Mouse (Mus musculus): ENCODE data around the gene Lpar3. TPM values are rescaled to one million over a fixed set of nuclear protein-coding genes. Genes with fewer than 3 reads are reported as not detected.
"Not testable (repeated sequence)": the region's sequence is repeated elsewhere in the genome, so short reads cannot be mapped to it uniquely, and the experiment has no call there.

Lpar3 gene
- polyA plus RNA-seq, 1 experiment, result 33.7 TPM

DNA sequence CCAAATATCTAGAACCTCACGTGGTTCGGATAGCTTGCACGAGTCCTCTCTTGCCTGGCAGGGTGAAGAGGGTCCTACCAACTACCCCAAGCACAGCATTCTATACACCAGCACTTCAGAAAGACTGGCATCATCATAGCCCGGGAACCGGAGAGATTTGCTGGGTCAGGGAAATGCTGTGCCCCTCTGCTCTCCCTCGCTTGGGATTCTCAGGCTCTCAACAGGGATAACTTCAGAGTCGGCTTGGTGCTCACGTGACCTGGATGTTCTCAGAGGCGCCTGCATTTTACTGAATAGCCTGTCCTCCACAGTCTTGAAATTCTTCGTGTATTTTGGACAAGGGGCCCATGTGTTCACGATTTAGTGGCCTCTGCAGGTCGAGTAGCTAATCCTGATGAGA is 23.0 kb upstream of the Lpar3 start:
- H3K36me3 ChIP-seq (ENCODE audit: control insufficient read depth, insufficient read depth, low read length), result no peaks in the 10 kb centered on the region
- H3K4me1 ChIP-seq (ENCODE audit: control insufficient read depth, insufficient read depth, low read length), result peaks cover 8% of the 10 kb centered on the region; the same call in 1 of the 2 replicates
- WGBS, result 80% methylated on average over 12 of the region's 12 CpGs
- DNase-seq, result no peak
- H3K4me3 ChIP-seq (ENCODE audit: insufficient read depth, low read depth, low read length), result no peak overlapping the region
- no peak overlapping the region for H3K27ac ChIP-seq (ENCODE audit: insufficient read depth, low read depth, low read length)
- TF ChIP-seq CTCF (conservative IDR thresholded peaks at IDR 0.05; ENCODE audit: insufficient read depth, insufficient read length, low read depth, low read length) (no peak), POLR2A (IDR thresholded peaks at IDR 0.05; ENCODE audit: low read depth, low read length) (no peak)
- H3K27me3 ChIP-seq (replicated peaks; ENCODE audit: control insufficient read depth, insufficient read depth, low read length), result no peaks in the 10 kb centered on the region

- TF ChIP-seq CTCF (conservative IDR thresholded peaks at IDR 0.05; ENCODE audit: insufficient read depth, insufficient read length, low read depth, low read length), result no peak
- no peak for TF ChIP-seq POLR2A (IDR thresholded peaks at IDR 0.05; ENCODE audit: low read depth, low read length)
- no peaks in the 10 kb centered on the region for H3K27me3 ChIP-seq (replicated peaks; ENCODE audit: control insufficient read depth, insufficient read depth, low read length)
- H3K4me1 ChIP-seq (ENCODE audit: control insufficient read depth, insufficient read depth, low read length), result peaks cover 8% of the 10 kb centered on the region; the same call in 1 of the 2 replicates
- DNase-seq, result no peak
- H3K4me3 ChIP-seq (ENCODE audit: insufficient read depth, low read depth, low read length), result no peak overlapping the region
- H3K27ac ChIP-seq (ENCODE audit: insufficient read depth, low read depth, low read length), result no peak overlapping the region
- H3K36me3 ChIP-seq (ENCODE audit: control insufficient read depth, insufficient read depth, low read length), result no peaks in the 10 kb centered on the region
- 50% methylated on average over 11 of the region's 11 CpGs for WGBS
Observed at GRCm38 (mm10) chr3:146198803-146199481, 21.8 kb upstream of the Lpar3 start.

GRCm38 (mm10) chr3:146199486-146199885 is 21.3 kb upstream of the Lpar3 start:
- no peak overlapping the region for H3K4me3 ChIP-seq (ENCODE audit: insufficient read depth, low read depth, low read length)
- peaks cover 8% of the 10 kb centered on the region; the same call in 1 of the 2 replicates for H3K4me1 ChIP-seq (ENCODE audit: control insufficient read depth, insufficient read depth, low read length)
- H3K27ac ChIP-seq (ENCODE audit: insufficient read depth, low read depth, low read length), result no peak overlapping the region
- H3K27me3 ChIP-seq (replicated peaks; ENCODE audit: control insufficient read depth, insufficient read depth, low read length), result no peaks in the 10 kb centered on the region
- no peaks in the 10 kb centered on the region for H3K36me3 ChIP-seq (ENCODE audit: control insufficient read depth, insufficient read depth, low read length)
- WGBS, result 60% methylated on average over 3 of the region's 3 CpGs
- TF ChIP-seq CTCF (conservative IDR thresholded peaks at IDR 0.05; ENCODE audit: insufficient read depth, insufficient read length, low read depth, low read length), result no peak
- TF ChIP-seq POLR2A (IDR thresholded peaks at IDR 0.05; ENCODE audit: low read depth, low read length), result no peak
- DNase-seq, result no peak

DNA sequence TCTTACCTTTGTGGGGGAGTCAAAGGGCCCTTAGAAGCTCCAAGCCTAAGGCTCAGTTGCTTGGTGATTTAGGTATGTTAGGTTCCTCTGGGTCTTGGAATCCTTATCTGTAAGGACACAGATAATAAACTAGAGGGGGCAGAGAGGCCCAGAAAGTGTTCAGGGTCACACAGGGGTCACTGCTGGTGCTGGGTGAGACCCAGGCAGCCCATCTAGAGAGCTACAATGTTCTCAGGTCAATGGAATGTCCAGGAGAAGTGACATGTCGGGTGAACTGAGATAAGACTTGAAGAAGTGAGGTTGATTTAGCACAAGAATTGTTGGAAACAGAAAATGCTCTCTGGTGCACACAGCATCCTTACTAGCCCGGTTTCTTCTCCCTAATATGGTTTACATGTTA is 16.4 kb upstream of the Lpar3 start:
- H3K36me3 ChIP-seq (ENCODE audit: control insufficient read depth, insufficient read depth, low read length), result no peaks in the 10 kb centered on the region
- no peaks in the 10 kb centered on the region; the same call in 1 of the 2 replicates for H3K4me1 ChIP-seq (ENCODE audit: control insufficient read depth, insufficient read depth, low read length)
- no peak for DNase-seq
- no peak for TF ChIP-seq POLR2A (IDR thresholded peaks at IDR 0.05; ENCODE audit: low read depth, low read length)
- no peak for TF ChIP-seq CTCF (conservative IDR thresholded peaks at IDR 0.05; ENCODE audit: insufficient read depth, insufficient read length, low read depth, low read length)
- H3K27me3 ChIP-seq (replicated peaks; ENCODE audit: control insufficient read depth, insufficient read depth, low read length), result no peaks in the 10 kb centered on the region
- H3K27ac ChIP-seq (ENCODE audit: insufficient read depth, low read depth, low read length), result no peak overlapping the region
- no peak overlapping the region for H3K4me3 ChIP-seq (ENCODE audit: insufficient read depth, low read depth, low read length)
- 64% methylated on average over 2 of the region's 2 CpGs for WGBS

DNA sequence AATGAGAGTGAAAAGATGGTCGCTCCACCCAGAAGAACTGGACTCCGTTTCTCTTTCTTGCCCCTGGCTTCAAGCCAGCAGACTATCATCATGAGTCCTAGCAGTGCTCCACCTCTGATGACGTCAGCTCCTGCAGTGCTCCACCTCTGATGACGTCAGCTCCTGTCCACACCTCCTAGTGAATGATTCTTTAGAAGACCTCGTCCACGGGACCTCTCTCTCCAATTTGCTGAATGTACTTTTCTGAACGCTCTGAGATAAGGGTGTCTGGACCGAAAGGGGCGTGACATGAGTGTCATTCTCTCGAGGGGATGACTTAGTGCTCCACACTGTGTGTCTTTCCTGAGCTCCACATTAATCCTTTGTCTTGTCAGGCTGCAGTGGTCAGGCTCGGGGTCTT is 15.5 kb upstream of the Lpar3 start:
- DNase-seq, result no peak
- TF ChIP-seq POLR2A (IDR thresholded peaks at IDR 0.05; ENCODE audit: low read depth, low read length) (no peak), CTCF (conservative IDR thresholded peaks at IDR 0.05; ENCODE audit: insufficient read depth, insufficient read length, low read depth, low read length) (no peak)
- no peak overlapping the region for H3K27ac ChIP-seq (ENCODE audit: insufficient read depth, low read depth, low read length)
- WGBS, result 59% methylated on average over 11 of the region's 11 CpGs
- no peaks in the 10 kb centered on the region; the same call in 1 of the 2 replicates for H3K4me1 ChIP-seq (ENCODE audit: control insufficient read depth, insufficient read depth, low read length)
- no peaks in the 10 kb centered on the region for H3K27me3 ChIP-seq (replicated peaks; ENCODE audit: control insufficient read depth, insufficient read depth, low read length)
- no peak overlapping the region for H3K4me3 ChIP-seq (ENCODE audit: insufficient read depth, low read depth, low read length)
- no peaks in the 10 kb centered on the region for H3K36me3 ChIP-seq (ENCODE audit: control insufficient read depth, insufficient read depth, low read length)

GRCm38 (mm10) chr3:146206635-146207034 is 14.1 kb upstream of the Lpar3 start:
- no peaks in the 10 kb centered on the region for H3K36me3 ChIP-seq (ENCODE audit: control insufficient read depth, insufficient read depth, low read length)
- TF ChIP-seq POLR2A (IDR thresholded peaks at IDR 0.05; ENCODE audit: low read depth, low read length), result no peak
- TF ChIP-seq CTCF (conservative IDR thresholded peaks at IDR 0.05; ENCODE audit: insufficient read depth, insufficient read length, low read depth, low read length), result no peak
- no peak overlapping the region for H3K27ac ChIP-seq (ENCODE audit: insufficient read depth, low read depth, low read length)
- no peak overlapping the region for H3K4me3 ChIP-seq (ENCODE audit: insufficient read depth, low read depth, low read length)
- H3K27me3 ChIP-seq (replicated peaks; ENCODE audit: control insufficient read depth, insufficient read depth, low read length), result no peaks in the 10 kb centered on the region
- no peaks in the 10 kb centered on the region; the same call in 1 of the 2 replicates for H3K4me1 ChIP-seq (ENCODE audit: control insufficient read depth, insufficient read depth, low read length)
- whole genome bisulfite sequencing, result 87% methylated on average over 2 of the region's 2 CpGs
- DNase-seq, result no peak

DNA sequence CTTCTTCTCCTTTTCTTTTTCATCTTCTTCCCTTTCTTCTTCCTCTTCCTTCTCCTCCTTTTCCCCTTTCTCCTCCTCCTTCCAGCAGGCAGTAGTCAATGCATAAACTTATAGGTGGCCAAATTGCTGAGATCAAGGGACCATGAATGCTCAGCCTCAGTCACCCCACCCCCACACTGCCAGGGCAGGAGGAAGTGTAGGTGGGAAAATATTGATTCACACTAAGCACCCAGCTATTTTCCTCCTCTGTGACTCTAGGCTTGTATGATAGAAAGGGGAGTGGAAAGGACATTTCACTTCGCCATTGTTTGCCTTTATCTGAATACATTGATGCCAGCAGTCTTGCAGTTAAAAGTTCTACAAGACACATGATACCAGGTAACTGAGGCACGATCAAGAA is 13.3 kb upstream of the Lpar3 start:
- DNase-seq, result no peak
- no peak overlapping the region for H3K27ac ChIP-seq (ENCODE audit: insufficient read depth, low read depth, low read length)
- H3K36me3 ChIP-seq (ENCODE audit: control insufficient read depth, insufficient read depth, low read length), result no peaks in the 10 kb centered on the region
- WGBS, result 55% methylated on average over 2 of the region's 2 CpGs
- H3K4me1 ChIP-seq (ENCODE audit: control insufficient read depth, insufficient read depth, low read length), result no peaks in the 10 kb centered on the region; the same call in 1 of the 2 replicates
- no peaks in the 10 kb centered on the region for H3K27me3 ChIP-seq (replicated peaks; ENCODE audit: control insufficient read depth, insufficient read depth, low read length)
- no peak overlapping the region for H3K4me3 ChIP-seq (ENCODE audit: insufficient read depth, low read depth, low read length)
- TF ChIP-seq CTCF (conservative IDR thresholded peaks at IDR 0.05; ENCODE audit: insufficient read depth, insufficient read length, low read depth, low read length), result no peak
- TF ChIP-seq POLR2A (IDR thresholded peaks at IDR 0.05; ENCODE audit: low read depth, low read length), result no peak

GRCm38 (mm10) chr3:146209759-146210158 is 11.0 kb upstream of the Lpar3 start:
- not testable (repeated sequence) for DNase-seq; H3K36me3 ChIP-seq (ENCODE audit: control insufficient read depth, insufficient read depth, low read length); H3K4me3 ChIP-seq (ENCODE audit: insufficient read depth, low read depth, low read length); H3K27me3 ChIP-seq (replicated peaks; ENCODE audit: control insufficient read depth, insufficient read depth, low read length); H3K27ac ChIP-seq (ENCODE audit: insufficient read depth, low read depth, low read length); H3K4me1 ChIP-seq (ENCODE audit: control insufficient read depth, insufficient read depth, low read length)
- WGBS, result 95% methylated on average over 8 of the region's 8 CpGs

Measured in kidney, adult 2 months (tissue).